Mouse (Mus musculus): ENCODE data around the gene 4930452B06Rik.
A peak's percentile ranks its signal among the peaks of the same experiment; 100 is the strongest.
"Not testable (repeated sequence)": the region's sequence is repeated elsewhere in the genome, so short reads cannot be mapped to it uniquely, and the experiment has no call there.

The 4930452B06Rik gene

DNA sequence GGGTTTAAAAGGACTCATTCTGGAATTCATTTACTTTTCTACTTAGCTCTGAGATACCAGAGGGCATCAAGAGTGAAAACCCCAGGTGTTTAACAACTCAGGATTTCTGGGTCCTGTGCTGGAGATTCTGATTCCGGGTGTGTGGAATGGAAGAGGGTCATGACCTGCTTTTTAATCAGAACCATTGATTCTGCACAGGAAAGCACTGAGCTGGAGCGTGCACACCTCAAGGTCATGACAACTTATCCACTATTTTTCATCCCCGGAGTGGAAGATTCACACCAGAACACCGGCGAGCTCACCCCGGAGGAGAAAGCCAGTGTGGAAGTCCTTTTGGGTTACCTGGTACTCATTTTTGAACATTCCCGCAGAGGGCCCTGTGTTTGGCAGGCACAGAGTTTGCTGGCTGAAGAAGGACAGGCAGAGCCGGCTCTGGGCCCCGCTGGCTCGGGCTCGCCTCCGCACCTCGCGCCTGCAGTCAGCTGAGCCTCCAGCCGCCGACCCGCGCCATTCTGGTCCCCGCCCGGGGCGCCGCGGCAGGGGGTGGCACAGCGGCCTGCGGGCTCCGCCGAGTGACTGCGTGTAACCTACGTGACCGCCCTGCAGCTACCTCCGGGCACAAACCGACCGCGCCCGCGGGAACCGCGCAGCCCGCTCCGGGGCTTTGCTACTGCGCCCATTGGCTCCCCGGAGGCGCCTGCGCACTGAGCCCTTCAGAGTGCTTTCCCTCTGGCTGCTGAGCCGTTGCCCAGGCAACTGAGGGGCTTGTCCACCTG lies at the start of gene 4930452B06Rik:
4930452B06Rik (minus strand) TSS at position 605 of the 776 bp plus-strand sequence.
- DNase-seq (ENCODE audit: extremely low read depth, low read depth, low spot score) = no peak

DNA sequence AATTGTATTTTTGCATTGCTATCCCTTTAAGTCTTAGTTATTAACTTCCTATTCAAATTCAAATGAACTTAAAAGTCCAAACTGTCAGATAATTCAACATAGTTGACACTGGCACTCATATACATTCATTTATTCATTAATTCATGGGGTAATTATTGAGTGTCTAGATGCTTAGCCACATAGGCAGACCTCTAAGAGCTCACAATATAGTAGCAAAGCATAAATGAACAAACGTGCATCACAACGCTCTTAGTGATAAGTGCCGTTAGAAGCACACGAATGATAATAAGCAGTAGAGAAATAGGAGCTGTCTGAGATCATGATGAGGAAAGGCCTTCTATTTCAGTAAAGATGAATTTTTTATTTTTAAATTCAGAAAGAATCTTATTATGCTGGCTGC lies 46.6 kb upstream of the 4930452B06Rik start:
- no peak for DNase-seq (ENCODE audit: extremely low read depth, low read depth, low spot score)

DNA sequence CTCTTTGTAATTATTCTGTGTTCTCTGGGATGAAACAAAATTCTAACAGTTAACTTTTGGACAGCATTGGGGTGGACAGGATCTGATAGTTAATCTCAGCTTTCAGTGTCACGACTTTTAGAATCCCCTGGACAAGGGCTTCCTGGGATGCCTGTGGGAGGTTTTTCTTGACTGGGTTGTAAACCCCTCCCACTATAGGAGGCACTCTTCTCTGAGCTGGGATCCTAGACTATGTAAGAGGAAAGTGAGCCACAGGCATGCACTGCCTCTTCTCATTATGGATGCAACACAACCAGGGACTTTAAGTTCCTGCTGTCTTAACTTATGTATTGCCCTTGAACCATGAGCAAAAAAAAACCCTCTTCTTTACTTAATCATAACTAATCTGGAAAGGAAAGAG lies 23.4 kb upstream of the 4930452B06Rik start:
- DNase-seq (ENCODE audit: extremely low read depth, low read depth, low spot score) = no peak

DNA sequence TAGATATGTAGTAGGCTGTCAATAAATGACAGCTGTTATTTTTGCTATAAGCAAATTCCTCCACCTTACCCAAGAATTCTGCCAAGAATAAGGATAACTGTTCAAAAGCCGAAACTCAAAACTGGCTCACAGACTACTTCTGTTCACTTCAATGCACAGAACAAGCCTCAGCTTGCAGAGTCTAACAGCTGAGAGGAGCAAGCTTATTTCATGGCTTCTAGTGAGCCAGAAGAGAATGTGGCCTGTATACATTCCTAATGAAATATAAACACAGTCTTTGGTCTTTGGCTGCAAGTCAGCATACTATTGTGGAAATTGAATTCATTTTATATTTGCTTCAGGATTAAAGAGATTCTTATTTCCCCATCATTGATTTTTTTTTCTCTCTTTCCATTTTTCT lies 22.4 kb upstream of the 4930452B06Rik start:
- no peak for DNase-seq (ENCODE audit: extremely low read depth, low read depth, low spot score)

DNA sequence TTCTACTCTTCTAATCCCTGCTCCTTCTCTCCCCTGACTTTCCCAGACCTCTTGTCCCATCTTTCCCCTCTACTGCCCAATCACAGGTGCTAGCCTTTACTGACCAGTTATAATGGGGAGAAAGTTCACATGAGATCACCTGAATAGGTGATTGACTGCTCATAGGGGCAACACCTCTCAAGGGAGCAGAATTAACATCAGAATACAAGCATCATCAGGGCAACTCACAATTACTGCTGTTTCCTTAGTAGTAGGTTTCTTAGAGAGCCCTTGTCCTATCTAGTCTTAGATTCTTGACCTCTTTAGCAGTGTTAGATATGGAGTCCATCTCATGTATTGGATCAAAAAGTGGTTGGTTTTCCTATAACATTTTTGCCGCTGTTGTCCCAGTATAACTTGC lies 20.1 kb upstream of the 4930452B06Rik start:
- DNase-seq (ENCODE audit: extremely low read depth, low read depth, low spot score) = no peak

DNA sequence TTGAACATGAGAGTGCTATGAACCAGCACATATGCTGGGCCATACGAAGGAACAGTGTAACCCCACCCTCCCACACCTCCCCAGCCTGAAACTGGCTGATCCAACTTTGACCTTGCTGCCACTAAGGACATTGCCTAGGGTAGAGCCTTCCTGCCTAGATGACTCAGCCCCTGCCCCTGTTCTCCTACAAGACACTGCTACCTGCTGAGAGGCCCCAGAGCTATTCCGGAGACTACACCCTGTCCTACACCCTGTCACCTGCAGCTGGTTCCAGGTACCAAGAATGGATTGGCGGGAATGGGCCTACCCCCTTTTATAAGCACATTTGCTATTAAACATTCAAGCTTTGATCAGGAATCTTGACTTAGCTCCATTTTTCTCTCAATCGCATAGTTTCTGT lies 13.9 kb upstream of the 4930452B06Rik start:
- no peak for DNase-seq (ENCODE audit: extremely low read depth, low read depth, low spot score)

DNA sequence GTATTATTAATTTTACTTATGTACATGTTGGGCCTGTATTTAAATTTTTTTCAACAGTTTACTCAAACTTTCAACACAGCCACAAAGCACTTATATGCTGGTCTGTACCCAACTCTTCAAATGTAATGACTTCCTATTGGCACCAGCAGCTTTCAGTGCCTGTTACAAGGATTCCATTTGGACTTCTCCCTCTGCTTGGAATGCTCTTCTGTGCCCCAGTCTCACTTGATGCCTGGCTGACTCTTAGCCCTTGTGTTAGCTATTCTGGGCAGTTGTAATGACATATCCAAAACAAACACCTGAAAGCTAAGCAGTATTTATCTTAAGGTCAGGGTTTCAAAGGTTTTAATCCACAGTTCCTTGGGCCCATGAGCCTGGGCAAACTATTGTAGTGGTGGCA lies 5.7 kb downstream of the 4930452B06Rik start:
- no peak for DNase-seq (ENCODE audit: extremely low read depth, low read depth, low spot score)

DNA sequence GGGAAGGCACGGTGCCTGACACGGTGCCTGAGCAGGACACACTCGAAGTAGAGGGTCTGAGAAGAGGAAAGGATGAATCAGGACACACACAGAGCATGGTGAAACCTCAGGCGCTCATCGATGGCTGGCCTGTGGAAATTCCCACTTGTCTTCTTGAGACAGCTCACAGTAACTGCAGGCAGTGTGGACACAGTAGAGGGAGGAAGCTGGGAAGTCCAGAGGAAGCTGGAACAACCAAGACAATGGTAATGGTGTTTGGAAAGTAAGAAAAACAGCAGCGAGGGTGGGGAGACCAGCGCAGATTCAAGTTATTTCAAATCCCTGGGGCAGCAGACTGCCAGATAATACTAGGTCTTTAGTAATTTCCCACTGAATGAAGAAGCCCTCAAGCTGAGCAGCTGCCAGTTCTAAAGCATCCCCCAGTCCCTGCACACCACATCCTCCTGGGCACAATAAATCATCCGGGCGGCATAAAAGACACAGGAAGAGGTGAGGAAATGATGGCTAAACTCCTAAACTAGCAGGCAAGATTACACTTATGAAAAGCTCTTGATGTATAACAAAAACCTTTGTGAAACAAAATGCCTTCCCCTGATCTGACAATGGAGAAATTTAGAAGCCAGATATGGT lies 24.3 kb downstream of the 4930452B06Rik start:
- no peak for DNase-seq (ENCODE audit: extremely low read depth, low read depth, low spot score)

DNA sequence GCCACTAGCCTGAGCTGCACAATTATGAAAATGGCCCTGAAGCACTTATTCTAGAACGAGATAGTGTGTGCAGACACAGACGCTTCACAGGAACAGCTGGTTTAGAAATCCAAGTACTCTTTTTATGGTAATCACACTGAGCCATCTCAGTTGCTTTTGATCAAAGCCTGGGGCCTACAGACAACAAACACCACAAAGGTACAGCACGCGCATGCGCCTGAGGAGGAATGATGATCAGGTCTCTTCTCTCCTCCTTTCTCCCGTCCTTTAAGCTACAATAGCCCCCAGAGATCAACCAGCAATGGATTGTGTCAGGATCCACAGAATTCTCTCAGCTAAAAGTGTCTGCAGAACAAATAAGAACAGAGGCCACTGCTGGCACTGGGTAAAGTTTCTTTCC lies 33.8 kb downstream of the 4930452B06Rik start:
- DNase-seq (ENCODE audit: extremely low read depth, low read depth, low spot score) = no peak

DNA sequence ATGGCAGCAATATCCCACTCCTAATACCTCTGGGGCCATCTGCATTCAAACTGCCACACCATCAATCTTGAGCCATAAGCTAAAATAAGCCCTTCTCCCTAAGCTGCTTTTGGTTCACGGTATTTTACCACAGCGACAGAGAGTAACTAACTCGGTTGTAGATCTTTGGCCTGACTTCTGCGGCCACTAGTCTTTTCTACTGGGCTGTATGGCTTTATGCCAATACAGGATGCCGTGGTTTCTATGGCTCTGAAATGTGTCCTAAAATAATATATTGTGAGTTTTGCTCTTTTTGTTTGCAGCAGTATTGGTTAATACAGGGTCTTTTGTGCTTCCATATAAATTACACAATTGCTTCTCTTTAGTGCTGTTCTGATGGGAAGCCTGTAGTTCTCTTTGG lies 37.6 kb downstream of the 4930452B06Rik start:
- no peak for DNase-seq (ENCODE audit: extremely low read depth, low read depth, low spot score)

DNA sequence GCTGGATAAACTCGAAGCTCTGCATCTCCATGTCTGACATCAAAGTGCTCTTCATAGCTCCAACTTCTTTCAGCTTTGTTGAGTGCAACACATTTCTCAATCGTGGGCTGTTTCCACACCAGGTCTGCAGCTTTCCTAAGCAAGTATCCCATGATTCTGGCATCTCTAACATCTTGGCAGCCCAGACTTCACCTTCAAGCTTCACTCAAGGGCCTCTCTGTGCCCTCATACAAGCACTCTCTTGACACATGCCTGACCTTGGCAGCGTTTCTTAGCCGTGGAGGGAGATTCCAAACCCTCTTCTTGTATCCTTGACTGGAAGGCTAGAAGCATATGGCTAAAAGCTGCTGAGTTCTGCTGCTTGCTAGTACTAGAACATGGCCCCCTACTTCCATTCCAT lies 38.6 kb downstream of the 4930452B06Rik start:
- DNase-seq (ENCODE audit: extremely low read depth, low read depth, low spot score) = peak; percentile 5

DNA sequence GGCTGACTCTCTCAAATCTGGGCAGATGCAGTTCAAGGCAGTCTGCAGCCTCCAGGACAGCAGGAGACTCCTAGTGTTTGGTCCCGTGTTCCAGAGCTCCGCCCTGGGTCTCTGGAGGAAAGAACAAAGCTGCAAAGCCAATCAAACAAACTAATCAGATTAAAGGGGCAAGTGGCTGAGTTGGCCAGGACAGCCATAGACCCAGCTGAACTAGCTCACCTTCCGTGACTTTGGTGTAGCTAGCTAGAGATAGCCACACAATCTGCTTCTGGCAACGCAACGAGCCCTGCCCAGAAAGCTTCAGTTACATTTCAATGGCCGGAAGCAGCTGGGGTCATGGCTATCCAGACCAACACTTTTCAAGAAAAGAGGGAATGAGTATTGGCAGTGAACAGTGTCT lies 44.9 kb downstream of the 4930452B06Rik start:
- no peak for DNase-seq (ENCODE audit: extremely low read depth, low read depth, low spot score)

DNA sequence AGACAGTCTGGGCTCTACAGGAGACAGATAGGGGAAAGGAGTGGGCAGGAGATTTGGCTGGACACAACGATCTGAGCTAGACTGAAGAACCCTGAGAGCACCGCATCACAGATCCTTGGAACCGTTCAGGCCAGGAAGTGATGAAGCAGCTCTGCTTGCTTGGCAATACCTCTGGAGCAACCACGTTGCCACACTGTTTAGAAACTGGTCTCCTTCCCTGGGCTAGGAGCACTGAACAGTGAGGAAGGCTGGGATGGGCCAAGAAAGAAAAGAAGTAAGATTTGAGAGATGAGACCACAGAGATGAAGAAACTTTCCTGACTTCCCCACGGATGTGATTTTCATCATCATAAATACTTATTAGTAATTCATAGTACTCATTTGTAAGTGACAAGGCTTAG lies 45.5 kb downstream of the 4930452B06Rik start:
- no peak for DNase-seq (ENCODE audit: extremely low read depth, low read depth, low spot score)

DNA sequence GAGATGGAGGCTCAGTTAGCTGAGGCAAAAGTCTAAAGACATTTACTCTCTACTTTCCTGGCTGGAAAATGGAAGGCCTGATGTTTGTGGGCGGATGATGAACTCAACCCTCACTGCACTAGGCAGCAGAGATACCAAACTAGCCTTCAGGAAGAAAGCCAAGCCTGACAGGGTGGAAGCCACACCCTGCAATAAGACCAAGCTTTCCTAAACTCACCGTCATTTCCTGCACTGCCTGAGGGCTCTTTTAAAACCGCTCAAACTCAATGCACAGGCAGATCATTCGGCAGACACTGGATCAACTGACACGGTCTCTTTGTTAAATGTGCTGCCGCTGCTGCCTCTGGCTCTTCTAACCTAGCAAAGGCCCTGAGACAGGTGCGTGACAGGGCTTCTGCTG lies 50.4 kb downstream of the 4930452B06Rik start:
- no peak for DNase-seq (ENCODE audit: extremely low read depth, low read depth, low spot score)

DNA sequence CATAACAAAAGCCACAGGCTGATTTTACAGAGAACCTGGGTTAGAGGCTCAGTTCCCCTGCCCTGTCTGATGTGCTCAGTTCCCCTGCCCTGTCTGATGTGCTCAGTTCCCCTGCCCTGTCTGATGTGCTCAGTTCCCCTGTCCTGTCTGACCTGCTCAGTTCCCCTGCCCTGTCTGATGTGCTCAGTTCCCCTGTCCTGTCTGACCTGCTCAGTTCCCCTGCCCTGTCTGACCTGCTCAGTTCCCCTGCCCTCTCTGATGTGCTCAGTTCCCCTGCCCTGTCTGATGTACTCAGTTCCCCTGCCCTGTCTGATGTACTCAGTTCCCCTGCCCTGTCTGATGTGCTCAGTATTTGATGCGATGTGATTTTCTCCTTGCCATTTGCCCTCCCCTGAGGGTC lies 51.6 kb downstream of the 4930452B06Rik start:
- not testable (repeated sequence) for DNase-seq (ENCODE audit: extremely low read depth, low read depth, low spot score)

DNA sequence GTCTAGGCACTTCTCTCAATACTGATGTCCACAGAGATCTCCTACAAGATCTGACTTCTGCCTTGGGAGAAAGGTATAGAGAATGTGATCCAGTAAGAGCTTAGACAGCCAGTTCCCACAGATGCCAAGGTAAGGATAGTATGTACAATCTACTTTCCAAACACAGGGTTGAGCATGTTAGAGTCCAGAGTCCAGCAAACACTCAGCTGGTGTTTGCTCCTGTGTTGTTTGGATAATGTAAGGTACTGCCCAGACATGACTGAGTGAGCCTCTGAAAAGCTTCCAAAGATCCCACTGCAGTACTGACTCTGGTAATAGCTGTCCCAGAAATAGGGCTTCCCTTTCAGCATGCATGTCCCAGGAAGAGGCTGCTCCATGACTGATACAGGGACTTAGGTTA lies 54.0 kb downstream of the 4930452B06Rik start:
- no peak for DNase-seq (ENCODE audit: extremely low read depth, low read depth, low spot score)

DNA sequence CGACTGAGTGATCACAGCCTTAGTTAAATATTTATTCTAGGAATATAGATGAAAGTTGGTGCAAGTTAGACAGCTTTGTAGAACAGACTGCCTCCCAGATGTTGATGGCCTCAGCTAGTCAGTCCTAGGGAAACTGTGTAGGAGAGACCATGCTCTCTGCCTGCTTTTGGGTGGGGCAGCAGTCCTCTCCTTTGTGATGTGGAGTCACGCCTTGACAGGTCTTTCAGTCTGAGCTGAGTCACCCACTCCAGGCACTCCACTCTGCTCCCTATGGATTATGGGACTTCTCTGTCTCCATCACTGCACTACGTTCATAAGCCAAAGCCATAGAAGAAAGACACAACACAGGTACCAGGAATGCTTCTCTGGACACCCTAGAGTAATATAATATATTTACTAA lies 55.9 kb downstream of the 4930452B06Rik start:
- DNase-seq (ENCODE audit: extremely low read depth, low read depth, low spot score) = no peak

DNA sequence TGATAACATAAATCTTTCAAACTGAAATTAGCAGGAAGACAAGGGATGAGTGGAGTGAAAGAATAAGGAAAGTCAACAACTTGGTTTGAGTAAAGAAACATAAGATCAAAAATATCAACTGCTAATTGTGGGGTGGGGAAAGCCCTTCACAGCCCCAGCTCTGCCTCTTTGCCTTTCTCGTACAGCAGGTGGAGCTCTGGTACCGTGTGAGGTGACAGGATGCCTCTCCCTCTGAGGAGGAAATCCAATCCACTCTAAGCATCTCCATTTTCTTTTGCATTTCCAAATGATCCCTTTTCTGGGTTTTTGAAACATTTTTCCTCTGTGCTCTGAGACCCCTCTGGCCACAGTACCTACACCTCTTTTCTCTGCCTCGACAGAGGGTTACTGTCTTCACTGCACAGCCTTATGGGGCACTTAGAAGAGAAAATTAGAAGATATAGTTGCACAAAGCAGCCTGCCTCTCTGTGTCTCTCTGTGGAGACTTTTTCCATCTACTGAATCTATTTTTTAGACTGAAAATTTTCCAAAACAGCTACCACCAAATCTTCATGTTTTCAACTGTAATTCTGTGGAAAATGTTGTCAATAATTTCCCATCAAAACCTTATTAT lies 57.4 kb downstream of the 4930452B06Rik start:
- no peak for DNase-seq (ENCODE audit: extremely low read depth, low read depth, low spot score)

DNA sequence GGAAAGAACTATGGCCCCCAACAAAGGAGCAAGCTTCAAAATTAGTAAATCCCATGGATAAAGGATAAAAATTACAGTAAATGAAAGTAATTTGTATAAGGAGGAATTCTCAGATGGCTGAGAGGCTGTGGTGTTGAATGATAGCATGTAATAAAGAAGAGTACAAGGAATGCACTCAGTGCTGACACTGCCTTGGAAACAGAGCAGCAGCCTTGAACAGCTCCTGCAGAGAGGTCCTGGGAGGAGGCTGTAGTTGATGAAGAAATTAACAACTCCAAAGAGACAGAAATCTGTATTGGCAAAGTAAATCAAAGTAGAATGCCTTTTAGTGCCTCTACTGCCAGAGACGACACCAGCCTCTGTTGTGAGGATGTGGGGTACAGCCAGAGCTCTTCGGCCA lies 61.1 kb downstream of the 4930452B06Rik start:
- DNase-seq (ENCODE audit: extremely low read depth, low read depth, low spot score) = no peak

DNA sequence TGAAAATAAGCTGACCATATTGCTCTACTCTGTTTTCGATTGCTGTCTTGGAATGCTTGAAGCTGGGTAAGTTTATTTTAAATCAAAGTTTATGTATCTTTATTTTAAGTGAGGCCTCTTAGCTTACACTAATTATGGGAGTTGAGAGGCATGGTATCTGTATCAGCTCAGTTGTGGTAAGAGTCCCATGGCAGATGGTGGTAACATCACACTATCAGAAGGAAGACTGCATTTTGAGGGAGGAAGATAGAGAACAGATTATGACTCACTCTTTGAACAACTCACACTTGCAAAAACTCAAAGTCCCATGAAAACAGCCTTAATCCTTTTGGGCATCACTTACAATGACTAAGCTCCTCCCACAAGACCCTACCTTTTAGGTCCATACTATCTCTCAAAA lies 81.0 kb downstream of the 4930452B06Rik start:
- no peak for DNase-seq (ENCODE audit: extremely low read depth, low read depth, low spot score)

DNA sequence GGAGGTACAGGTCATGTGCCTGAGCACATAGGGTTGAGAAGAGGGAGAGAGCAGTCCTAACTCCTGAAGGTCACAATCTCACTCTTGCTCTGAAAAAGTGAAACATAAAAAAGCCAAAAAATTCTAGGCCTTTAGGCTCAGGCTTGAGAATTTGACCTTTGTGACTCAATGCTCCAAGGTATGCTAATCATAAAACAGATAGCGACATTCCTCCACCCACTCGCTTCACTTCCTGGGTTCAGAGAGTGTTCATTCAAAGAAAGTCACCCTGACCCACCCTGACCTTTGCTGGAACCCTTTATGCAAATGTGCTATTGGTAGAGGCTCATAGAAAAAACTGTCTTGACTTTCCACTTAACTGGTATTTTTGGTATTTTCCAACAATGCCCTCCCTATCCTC lies 115.0 kb downstream of the 4930452B06Rik start:
- DNase-seq (ENCODE audit: extremely low read depth, low read depth, low spot score) = not testable (repeated sequence)

DNA sequence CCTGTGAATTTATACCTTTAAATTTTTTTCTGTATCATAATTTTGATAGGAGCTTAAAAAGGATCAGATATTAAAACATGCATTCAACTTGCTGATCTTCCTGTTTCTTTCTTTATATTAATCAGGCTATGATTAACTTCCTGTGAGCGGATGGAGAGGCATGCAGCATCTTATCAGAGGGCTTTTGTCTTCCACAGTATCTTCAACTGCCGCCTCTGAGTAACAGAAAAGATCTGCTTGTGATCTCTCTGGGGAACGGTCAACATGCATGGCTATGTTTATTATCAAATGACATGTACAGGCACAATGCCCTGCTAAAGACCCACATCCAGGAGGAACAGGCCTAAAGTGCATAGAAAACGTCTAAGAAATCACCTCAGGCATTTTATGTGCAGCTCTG lies 116.9 kb downstream of the 4930452B06Rik start:
- no peak for DNase-seq (ENCODE audit: extremely low read depth, low read depth, low spot score)

Measured in fat pad, adult 2 months (tissue).